Mouse (Mus musculus): Measurements from ENCODE around the gene Gng8.
A peak's percentile ranks its signal among the peaks of the same experiment; 100 is the strongest.

Gng8 gene

GRCm38 (mm10) chr7:16923283-16924036 is 31.9 kb downstream of the Gng8 start:
- peak in 1 of 2 experiments; percentile 81 for DNase-seq (ENCODE audit: low spot score in 2 of 2)

DNA sequence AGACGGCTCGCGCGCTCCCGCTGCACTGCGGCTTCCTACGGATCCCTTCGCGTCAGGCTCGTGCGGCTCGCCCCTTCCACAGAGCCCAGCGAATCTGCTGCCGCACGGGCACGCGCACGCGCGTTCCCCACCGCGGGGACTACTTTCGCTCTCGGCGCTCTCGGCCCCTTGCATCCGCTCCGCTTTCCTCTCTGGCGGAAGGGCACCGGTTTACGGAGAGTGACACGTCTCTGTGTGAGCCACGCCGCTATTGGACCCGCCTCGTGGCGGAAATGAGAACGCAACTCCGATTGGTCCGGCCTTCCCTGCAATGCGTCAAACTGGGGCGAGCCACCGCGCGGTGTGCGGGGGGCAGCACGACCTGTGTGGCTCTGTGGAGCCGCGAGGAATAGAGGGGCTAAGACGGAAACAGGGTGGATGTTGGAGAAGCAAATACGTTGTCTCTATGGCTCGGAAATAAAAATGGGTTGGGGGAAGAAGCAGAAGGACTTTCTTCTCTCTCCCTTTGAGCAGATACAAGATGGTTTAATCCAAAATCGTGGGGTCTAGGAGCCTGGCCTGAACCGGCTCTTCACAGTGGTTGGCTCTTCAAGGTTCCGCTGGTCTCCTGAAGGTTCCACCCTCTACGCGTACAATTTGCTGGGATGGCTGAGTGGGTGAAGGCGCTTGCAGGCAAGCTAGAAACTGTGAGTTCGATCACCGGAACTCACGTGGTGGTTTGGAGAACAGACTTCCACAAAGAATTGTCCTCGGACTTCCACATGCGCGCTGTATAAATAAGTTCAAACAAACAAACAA is 32.6 kb downstream of the Gng8 start, which contains the start of gene Calm3:
Calm3 (minus strand) TSS at position 78 of the 798 bp plus-strand sequence.
- peak; percentile 99 to 100 for DNase-seq (ENCODE audit: low spot score in 2 of 2)

- no peak for DNase-seq (ENCODE audit: low spot score in 2 of 2)
Measured at GRCm38 (mm10) chr7:16928341-16928740, 36.8 kb downstream of the Gng8 start.

- peak; percentile 85 to 86 for DNase-seq (ENCODE audit: low spot score in 2 of 2)
Measured at GRCm38 (mm10) chr7:16930850-16931249, 39.3 kb downstream of the Gng8 start.

DNA sequence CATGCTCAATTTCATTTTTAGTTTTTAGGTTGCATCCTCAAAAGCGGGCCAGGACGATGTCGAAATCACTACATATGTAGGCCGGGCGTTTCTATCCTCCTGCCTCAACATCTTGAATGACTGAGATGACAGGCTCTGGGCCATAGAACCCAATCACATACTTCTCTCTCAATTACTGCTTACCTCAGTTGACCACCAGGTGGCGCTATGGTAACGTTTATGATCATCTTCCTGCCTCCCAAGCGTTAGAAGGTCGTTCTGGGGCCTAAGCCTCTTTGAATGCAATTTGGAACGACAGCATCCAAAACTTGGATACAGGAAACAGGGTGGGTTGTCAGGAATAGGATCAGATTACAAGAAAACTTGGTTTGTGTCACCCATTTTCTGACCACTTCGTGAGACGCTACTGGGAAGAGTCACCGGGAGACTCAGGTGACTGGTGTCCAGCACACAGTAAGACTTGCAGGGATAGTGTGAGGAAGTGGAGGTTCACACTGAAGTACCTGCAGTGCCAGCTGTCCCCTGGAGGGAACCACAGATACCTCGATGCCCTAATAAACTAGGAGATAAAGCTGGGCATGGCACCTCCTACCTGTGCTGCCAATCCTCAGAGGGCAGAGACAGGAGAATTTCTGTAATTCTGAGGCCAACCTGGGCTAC is 40.5 kb downstream of the Gng8 start:
- peak; percentile 93 to 94 for DNase-seq (ENCODE audit: low spot score in 2 of 2)

DNA sequence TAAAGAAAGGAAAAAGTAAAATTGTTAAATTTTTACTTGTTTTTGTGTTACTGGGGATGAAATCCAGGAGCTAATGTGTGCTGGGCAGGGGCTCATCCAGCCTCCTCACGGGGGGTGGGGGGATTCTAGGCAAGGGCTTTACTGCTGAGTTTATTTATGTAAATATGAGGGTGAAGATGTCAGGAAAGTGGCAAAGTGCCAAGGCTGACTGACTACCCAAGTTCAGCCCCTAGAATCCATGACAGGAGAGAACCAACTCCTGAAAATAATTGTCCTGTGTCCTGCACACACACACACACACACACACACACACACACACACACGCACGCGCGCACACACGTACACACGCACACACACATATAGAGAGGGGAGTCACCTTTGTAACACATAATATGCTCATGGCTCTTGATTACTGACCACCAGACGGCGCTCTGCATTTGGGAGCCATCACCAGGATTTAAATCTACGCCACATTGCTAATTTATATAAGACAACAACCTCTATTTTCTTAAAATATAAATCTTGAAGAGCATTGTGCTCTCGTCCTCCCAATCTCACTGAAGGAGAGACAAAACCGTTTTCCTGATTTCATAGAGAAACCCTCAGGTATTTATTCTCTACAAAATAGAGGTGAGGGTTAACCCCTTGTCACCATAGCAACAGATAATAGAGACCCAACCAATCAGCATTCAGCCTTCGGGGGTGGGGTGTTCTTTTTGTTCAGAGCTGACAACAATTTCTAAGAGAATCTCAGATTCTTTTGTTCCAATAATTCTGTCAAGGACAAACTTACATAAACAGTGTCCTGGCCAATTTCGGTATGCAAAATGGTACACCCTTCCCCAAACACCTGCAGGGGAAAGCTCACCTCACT is 41.4 kb downstream of the Gng8 start:
- peak in 1 of 2 experiments; percentile 81 for DNase-seq (ENCODE audit: low spot score in 2 of 2)

DNA sequence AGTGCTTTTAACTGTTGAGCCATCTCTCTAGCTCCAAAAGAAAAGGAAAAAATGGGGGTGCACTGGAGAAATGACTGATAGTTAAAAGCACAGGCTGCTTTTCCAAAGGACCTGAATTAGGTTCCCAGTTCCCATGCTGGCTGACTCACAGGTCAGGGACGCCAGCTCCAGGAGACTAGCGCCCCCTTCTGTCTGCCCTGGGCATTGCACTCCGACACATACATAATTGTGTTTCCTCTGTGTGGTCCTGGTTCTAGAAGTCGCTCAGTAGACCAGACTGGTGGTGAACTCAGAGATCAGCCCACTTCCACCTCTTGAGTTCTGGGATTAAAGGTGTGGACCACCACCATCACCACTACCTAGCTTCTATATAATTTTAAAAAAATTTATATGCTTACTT is 45.7 kb downstream of the Gng8 start:
- peak; percentile 41 to 46 for DNase-seq (ENCODE audit: low spot score in 2 of 2)

GRCm38 (mm10) chr7:16938117-16938791 is 46.7 kb downstream of the Gng8 start:
- DNase-seq (ENCODE audit: low spot score in 2 of 2), result peak; percentile 86 to 91

GRCm38 (mm10) chr7:16940292-16940691 is 48.7 kb downstream of the Gng8 start:
- peak in 1 of 2 experiments; percentile 77 for DNase-seq (ENCODE audit: low spot score in 2 of 2)

GRCm38 (mm10) chr7:16942861-16943260 is 51.3 kb downstream of the Gng8 start:
- no peak for DNase-seq (ENCODE audit: low spot score in 2 of 2)

DNA sequence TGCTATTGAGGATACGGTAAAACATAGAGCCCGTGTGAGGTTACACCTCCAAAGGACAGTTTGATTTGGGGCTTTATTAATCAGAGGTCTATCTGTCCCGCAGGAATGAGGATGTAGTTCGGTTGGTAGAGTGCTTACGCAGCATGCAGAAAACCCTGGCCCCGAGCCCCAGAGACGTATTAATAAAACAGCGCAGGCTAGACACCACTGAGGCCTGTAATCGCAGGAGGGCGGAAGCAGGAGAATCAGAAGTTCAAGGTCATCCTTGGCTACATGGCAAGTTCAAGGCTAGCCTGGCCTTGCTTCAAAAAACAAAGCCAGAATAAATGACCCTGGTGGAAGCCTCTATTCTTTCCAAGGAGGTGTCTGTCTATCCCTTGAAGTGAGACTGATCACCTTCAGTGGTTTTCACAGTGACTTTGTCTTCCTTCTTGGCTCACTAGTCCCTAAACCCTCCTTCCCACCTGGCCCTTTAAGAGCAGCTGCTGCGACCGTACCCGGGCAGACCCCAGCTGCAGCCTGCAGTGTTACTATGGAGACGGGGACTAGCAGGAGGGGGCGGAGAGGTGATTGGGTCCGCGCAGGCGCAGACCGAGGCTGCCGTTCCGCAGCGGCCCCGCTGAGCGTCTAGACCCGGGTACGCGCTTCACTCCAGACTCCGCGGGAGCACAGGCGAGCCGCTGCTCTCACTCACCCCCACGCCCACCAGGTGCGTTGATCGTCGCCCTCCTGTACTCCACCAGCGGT is 52.6 kb downstream of the Gng8 start, which contains the start of gene Pnmal2:
Pnmal2 (plus strand) TSS at position 622 of the 747 bp plus-strand sequence.
- peak; percentile 95 for DNase-seq (ENCODE audit: low spot score in 2 of 2)

GRCm38 (mm10) chr7:16944808-16945315 is 53.3 kb downstream of the Gng8 start:
- no peak for DNase-seq (ENCODE audit: low spot score in 2 of 2)

All from right cerebral cortex, postnatal 10 days (tissue).